Mouse (Mus musculus) lung, embryonic 16.5 days (tissue): ENCODE measurements around the gene Sspn. TPM values are rescaled to one million over a fixed set of nuclear protein-coding genes. Genes with fewer than 3 reads are reported as not detected.

Source experiments
- polyA plus RNA-seq: library from polyadenylated mRNA; unstranded; fragments of >200 nt; fragmentation: Nextera tagmentation; extraction: Ambion mirVana; gene quantifications from 2 replicates; pipeline ENCODE4 v1.2.1, GENCODE M21; 2015

Sspn gene
- polyA plus RNA-seq, 1 experiment from 2014 or later: 13.4 TPM

Other genes starting within 250 kb of the Sspn start
- gene Rassf8, start 184.9 kb upstream of the Sspn start, polyA plus RNA-seq: 5.4 and 5.7 TPM in 2 replicates
- gene Bhlhe41, start 66.1 kb upstream of the Sspn start, polyA plus RNA-seq: 0.63 and 0.75 TPM in 2 replicates